Mouse (Mus musculus) bone marrow, adult 2 months (tissue): ENCODE data around the gene Adcy9.

ENCODE experiments used
- CTCF ChIP-seq: fragments of 200-500 bp; IDR thresholded peaks from 2 replicates; pipeline ENCODE4 v1.5.1; 2011; ENCODE audit warnings: low read length, control low read depth; ENCODE audit not compliant: control insufficient read depth, insufficient read depth
- POLR2A ChIP-seq: fragments of 200-500 bp; IDR thresholded peaks from 2 replicates; pipeline ENCODE4 v1.6.1; 2011; ENCODE audit warnings: low read depth, mild to moderate bottlenecking, control low read depth, low read length, borderline replicate concordance; ENCODE audit not compliant: control insufficient read depth

GRCm38 (mm10) chr16:4304176-4304922, 115.9 kb downstream of the Adcy9 start:
- TF ChIP-seq CTCF (0 out of 2 replicates have a peak, but pooled peaks have one; percentile 16), POLR2A (no peak)
